Mouse (Mus musculus): ENCODE measurements around the gene Cnnm2. TPM values are rescaled to one million over a fixed set of nuclear protein-coding genes. Genes with fewer than 3 reads are reported as not detected.

The Cnnm2 gene
- total RNA-seq, 1 experiment: 43.2 TPM

DNA sequence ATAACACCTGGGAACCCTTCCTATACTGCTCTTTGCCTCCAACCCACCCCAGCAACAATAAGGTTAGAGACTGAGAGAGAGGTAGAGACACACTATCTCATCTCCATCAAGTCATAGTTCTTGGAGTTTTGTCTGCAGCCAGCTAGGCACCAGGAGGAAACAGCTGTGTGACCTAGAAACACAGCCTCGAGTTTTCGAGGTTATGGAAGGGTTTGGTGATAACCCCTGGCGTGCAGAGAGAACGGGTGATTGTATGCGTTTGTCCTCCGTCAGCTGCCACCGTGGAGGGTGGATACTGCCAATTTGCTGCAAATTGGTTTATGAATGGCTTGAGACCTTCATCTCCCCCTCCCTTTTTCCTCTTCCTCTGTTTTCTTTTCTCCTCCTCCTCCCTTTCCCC, 24.3 kb upstream of the Cnnm2 start:
- Histone ChIP-seq H3K36me3 (ENCODE audit: control insufficient read depth, insufficient read depth, low read length, poor library complexity, severe bottlenecking) (peaks cover 4% of the 10 kb centered on the region; the same call in 1 of the 2 replicates), H3K9me3 (ENCODE audit: control insufficient read depth, insufficient read depth, low read depth, low read length) (no peaks in the 10 kb centered on the region), H3K4me3 (ENCODE audit: insufficient read depth in 1 of 2, low read depth in 1 of 2, low read length in 2 of 2, poor library complexity in 1 of 2, severe bottlenecking in 1 of 2) (no peak overlapping the region), H3K27ac (ENCODE audit: insufficient read depth, low read depth, low read length, poor library complexity, severe bottlenecking) (no peak overlapping the region), H3K9ac (ENCODE audit: insufficient read depth, low read depth, low read length, poor library complexity, severe bottlenecking) (no peak overlapping the region), H3K4me1 (ENCODE audit: control insufficient read depth in 2 of 2, insufficient read depth in 2 of 2, low read length in 2 of 2, poor library complexity in 1 of 2) (no peaks in the 10 kb centered on the region)
- no peak for DNase-seq (ENCODE audit: low read depth, low spot score)
- in situ Hi-C loops (cut with MboI; ENCODE audit: low sequenced_read_pairs in 2 of 2, unreplicated experiment in 2 of 2): no loop called here
- TF ChIP-seq HCFC1 (IDR thresholded peaks at IDR 0.05; ENCODE audit: borderline replicate concordance, insufficient read depth, low read length): no peak
- TF ChIP-seq ZNF384 (IDR thresholded peaks at IDR 0.05; ENCODE audit: low read depth, low read length): no peak
- TF ChIP-seq ZC3H11A (IDR thresholded peaks at IDR 0.05; ENCODE audit: borderline replicate concordance, low read depth, low read length): no peak
- no peak for TF ChIP-seq MAFK (IDR thresholded peaks at IDR 0.05; ENCODE audit: insufficient read depth, low read depth, low read length)
- TF ChIP-seq CHD2 (IDR thresholded peaks at IDR 0.05; ENCODE audit: low read depth, low read length): no peak

DNA sequence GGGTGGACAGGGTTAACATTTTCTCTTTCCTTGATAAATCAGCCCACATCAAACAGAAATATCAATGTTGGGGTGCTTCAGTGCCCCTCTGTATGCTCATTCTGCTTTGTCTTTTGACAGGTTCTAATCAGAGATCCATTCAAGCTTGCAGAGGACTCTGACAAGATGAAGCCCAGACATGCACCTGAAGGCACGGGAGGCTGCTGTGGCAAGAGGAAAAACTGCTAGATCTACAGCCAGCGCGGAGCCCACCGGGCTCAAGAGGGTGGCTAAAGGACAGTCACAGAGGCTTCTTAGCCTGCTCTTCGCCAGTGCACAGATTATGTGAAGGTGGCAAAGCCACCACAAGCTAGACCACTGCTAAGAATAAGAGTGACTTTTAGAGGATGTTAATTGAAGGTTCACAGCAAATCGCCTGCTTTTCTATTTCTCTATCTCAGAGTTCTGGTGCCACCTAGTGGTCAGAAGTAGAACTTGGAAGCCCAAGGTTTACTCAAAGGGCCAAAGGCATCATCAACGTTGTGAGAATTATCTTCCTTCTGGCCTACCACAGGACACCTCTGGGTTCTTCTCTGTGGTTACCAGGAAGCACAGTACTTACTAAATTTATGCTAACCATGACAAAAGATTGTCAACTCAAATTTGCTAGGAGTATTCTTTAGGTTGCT, 20.9 kb upstream of the Cnnm2 start:
- no peaks in the 10 kb centered on the region for H3K4me1 ChIP-seq (ENCODE audit: control insufficient read depth in 2 of 2, insufficient read depth in 2 of 2, low read length in 2 of 2, poor library complexity in 1 of 2)
- DNase-seq (ENCODE audit: low read depth, low spot score): no peak
- TF ChIP-seq CHD2 (IDR thresholded peaks at IDR 0.05; ENCODE audit: low read depth, low read length) (no peak), ZC3H11A (IDR thresholded peaks at IDR 0.05; ENCODE audit: borderline replicate concordance, low read depth, low read length) (peak; percentile 72; the same call in 1 of the 2 replicates)
- no peak overlapping the region for H3K4me3 ChIP-seq (ENCODE audit: insufficient read depth in 1 of 2, low read depth in 1 of 2, low read length in 2 of 2, poor library complexity in 1 of 2, severe bottlenecking in 1 of 2)
- in situ Hi-C loops (cut with MboI; ENCODE audit: low sequenced_read_pairs in 2 of 2, unreplicated experiment in 2 of 2): no loop called here
- no peak overlapping the region for H3K27ac ChIP-seq (ENCODE audit: insufficient read depth, low read depth, low read length, poor library complexity, severe bottlenecking)
- peaks cover 4% of the 10 kb centered on the region; the same call in 1 of the 2 replicates for H3K36me3 ChIP-seq (ENCODE audit: control insufficient read depth, insufficient read depth, low read length, poor library complexity, severe bottlenecking)
- H3K9ac ChIP-seq (ENCODE audit: insufficient read depth, low read depth, low read length, poor library complexity, severe bottlenecking): no peak overlapping the region
- H3K9me3 ChIP-seq (ENCODE audit: control insufficient read depth, insufficient read depth, low read depth, low read length): no peaks in the 10 kb centered on the region

DNA sequence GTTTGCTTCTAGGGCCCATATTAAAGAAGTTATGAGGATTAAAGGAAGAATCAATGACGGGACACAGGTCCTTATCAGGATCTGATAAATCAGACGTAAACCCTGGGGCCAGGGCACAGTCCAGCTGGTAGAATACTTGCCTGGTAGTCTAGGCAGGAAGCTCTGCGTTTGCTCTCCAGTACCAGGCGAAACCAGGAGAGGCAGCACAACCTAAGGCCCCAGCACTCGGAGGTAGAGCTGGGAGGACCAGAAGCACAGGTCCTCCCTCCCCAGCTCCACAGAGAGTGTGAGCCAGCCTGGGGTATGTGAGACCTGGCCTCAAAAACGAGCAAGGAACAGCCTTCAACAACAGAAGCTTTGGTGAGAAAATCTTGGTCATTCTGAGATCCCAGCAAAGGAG, 19.8 kb upstream of the Cnnm2 start:
- Histone ChIP-seq H3K9ac (ENCODE audit: insufficient read depth, low read depth, low read length, poor library complexity, severe bottlenecking) (no peak overlapping the region), H3K27ac (ENCODE audit: insufficient read depth, low read depth, low read length, poor library complexity, severe bottlenecking) (no peak overlapping the region), H3K4me3 (ENCODE audit: insufficient read depth in 1 of 2, low read depth in 1 of 2, low read length in 2 of 2, poor library complexity in 1 of 2, severe bottlenecking in 1 of 2) (no peak overlapping the region), H3K9me3 (ENCODE audit: control insufficient read depth, insufficient read depth, low read depth, low read length) (no peaks in the 10 kb centered on the region), H3K36me3 (ENCODE audit: control insufficient read depth, insufficient read depth, low read length, poor library complexity, severe bottlenecking) (peaks cover 4% of the 10 kb centered on the region; the same call in 1 of the 2 replicates), H3K4me1 (ENCODE audit: control insufficient read depth in 2 of 2, insufficient read depth in 2 of 2, low read length in 2 of 2, poor library complexity in 1 of 2) (no peaks in the 10 kb centered on the region)
- in situ Hi-C loops (cut with MboI; ENCODE audit: low sequenced_read_pairs in 2 of 2, unreplicated experiment in 2 of 2): no loop called here
- TF ChIP-seq MAFK (IDR thresholded peaks at IDR 0.05; ENCODE audit: insufficient read depth, low read depth, low read length) (no peak), ZNF384 (IDR thresholded peaks at IDR 0.05; ENCODE audit: low read depth, low read length) (no peak), CHD2 (IDR thresholded peaks at IDR 0.05; ENCODE audit: low read depth, low read length) (no peak), ZC3H11A (IDR thresholded peaks at IDR 0.05; ENCODE audit: borderline replicate concordance, low read depth, low read length) (no peak), HCFC1 (IDR thresholded peaks at IDR 0.05; ENCODE audit: borderline replicate concordance, insufficient read depth, low read length) (no peak)
- no peak for DNase-seq (ENCODE audit: low read depth, low spot score)

DNA sequence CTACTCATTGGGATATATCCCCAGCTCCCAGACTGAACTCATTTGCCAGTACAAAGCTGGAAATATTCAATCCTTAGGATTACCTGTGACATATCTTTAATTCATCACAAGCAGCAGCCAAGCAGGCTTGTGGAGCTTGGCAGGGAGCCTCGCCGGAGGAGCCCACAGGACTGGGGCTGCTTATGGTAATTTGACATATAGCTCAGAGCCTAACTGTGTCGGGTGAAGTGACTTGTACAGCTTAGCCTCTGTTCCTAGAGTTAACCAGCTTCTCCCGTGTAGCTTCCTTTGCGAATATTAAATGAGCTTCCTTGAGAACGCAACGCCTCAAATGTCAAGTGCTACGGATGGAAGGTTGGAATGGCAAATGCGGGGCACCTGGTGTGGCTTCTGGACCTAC, 16.7 kb upstream of the Cnnm2 start:
- Histone ChIP-seq H3K9me3 (ENCODE audit: control insufficient read depth, insufficient read depth, low read depth, low read length) (no peaks in the 10 kb centered on the region), H3K36me3 (ENCODE audit: control insufficient read depth, insufficient read depth, low read length, poor library complexity, severe bottlenecking) (no peaks in the 10 kb centered on the region), H3K9ac (ENCODE audit: insufficient read depth, low read depth, low read length, poor library complexity, severe bottlenecking) (no peak overlapping the region), H3K4me3 (ENCODE audit: insufficient read depth in 1 of 2, low read depth in 1 of 2, low read length in 2 of 2, poor library complexity in 1 of 2, severe bottlenecking in 1 of 2) (no peak overlapping the region), H3K27ac (ENCODE audit: insufficient read depth, low read depth, low read length, poor library complexity, severe bottlenecking) (no peak overlapping the region), H3K4me1 (ENCODE audit: control insufficient read depth in 2 of 2, insufficient read depth in 2 of 2, low read length in 2 of 2, poor library complexity in 1 of 2) (no peaks in the 10 kb centered on the region)
- no peak for DNase-seq (ENCODE audit: low read depth, low spot score)
- no peak for TF ChIP-seq CHD2 (IDR thresholded peaks at IDR 0.05; ENCODE audit: low read depth, low read length)
- no peak for TF ChIP-seq MAFK (IDR thresholded peaks at IDR 0.05; ENCODE audit: insufficient read depth, low read depth, low read length)
- no peak for TF ChIP-seq ZNF384 (IDR thresholded peaks at IDR 0.05; ENCODE audit: low read depth, low read length)
- no peak for TF ChIP-seq HCFC1 (IDR thresholded peaks at IDR 0.05; ENCODE audit: borderline replicate concordance, insufficient read depth, low read length)
- no peak for TF ChIP-seq ZC3H11A (IDR thresholded peaks at IDR 0.05; ENCODE audit: borderline replicate concordance, low read depth, low read length)
- in situ Hi-C loops (cut with MboI; ENCODE audit: low sequenced_read_pairs in 2 of 2, unreplicated experiment in 2 of 2): no loop called here

DNA sequence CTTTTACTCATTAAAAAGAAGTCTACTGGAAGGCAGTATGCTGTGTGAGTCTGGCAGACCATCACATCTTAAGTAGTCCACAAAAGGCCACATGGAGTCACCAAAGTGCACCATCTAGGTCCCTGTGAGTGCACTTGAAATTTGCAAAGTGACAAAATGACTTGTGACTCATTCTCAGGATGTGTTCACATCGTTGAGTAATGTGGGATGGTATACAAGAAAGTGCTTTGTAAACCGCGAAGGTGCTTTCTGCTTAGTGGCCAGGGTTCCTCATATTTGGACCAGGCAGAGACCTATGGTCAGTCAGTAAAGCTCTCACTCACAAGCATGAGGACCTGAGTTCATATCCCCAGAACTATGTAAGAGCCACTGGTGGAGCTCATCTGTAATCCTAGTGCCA, 13.6 kb upstream of the Cnnm2 start:
- in situ Hi-C loops (cut with MboI; ENCODE audit: low sequenced_read_pairs in 2 of 2, unreplicated experiment in 2 of 2): no loop called here
- H3K9ac ChIP-seq (ENCODE audit: insufficient read depth, low read depth, low read length, poor library complexity, severe bottlenecking): no peak overlapping the region

More for the DNA sequence above, 13.6 kb upstream of the Cnnm2 start:
- H3K36me3 ChIP-seq (ENCODE audit: control insufficient read depth, insufficient read depth, low read length, poor library complexity, severe bottlenecking): no peaks in the 10 kb centered on the region
- H3K9me3 ChIP-seq (ENCODE audit: control insufficient read depth, insufficient read depth, low read depth, low read length): no peaks in the 10 kb centered on the region
- H3K27ac ChIP-seq (ENCODE audit: insufficient read depth, low read depth, low read length, poor library complexity, severe bottlenecking): no peak overlapping the region
- no peaks in the 10 kb centered on the region for H3K4me1 ChIP-seq (ENCODE audit: control insufficient read depth in 2 of 2, insufficient read depth in 2 of 2, low read length in 2 of 2, poor library complexity in 1 of 2)
- no peak for TF ChIP-seq MAFK (IDR thresholded peaks at IDR 0.05; ENCODE audit: insufficient read depth, low read depth, low read length)
- no peak for TF ChIP-seq CHD2 (IDR thresholded peaks at IDR 0.05; ENCODE audit: low read depth, low read length)
- TF ChIP-seq HCFC1 (IDR thresholded peaks at IDR 0.05; ENCODE audit: borderline replicate concordance, insufficient read depth, low read length): no peak
- no peak for TF ChIP-seq ZNF384 (IDR thresholded peaks at IDR 0.05; ENCODE audit: low read depth, low read length)
- no peak for TF ChIP-seq ZC3H11A (IDR thresholded peaks at IDR 0.05; ENCODE audit: borderline replicate concordance, low read depth, low read length)
- no peak overlapping the region for H3K4me3 ChIP-seq (ENCODE audit: insufficient read depth in 1 of 2, low read depth in 1 of 2, low read length in 2 of 2, poor library complexity in 1 of 2, severe bottlenecking in 1 of 2)
- DNase-seq (ENCODE audit: low read depth, low spot score): no peak

Data from ES-E14 (cell line).